26 mouse cellular contexts compared by ENCODE assay signal in genomic region chr2:113358009-113358408, GRCm38 (mm10). TPM values are rescaled to one million over a fixed set of nuclear protein-coding genes. Genes with fewer than 3 reads are reported as not detected.
DNase-seq lines count a peak whose midpoint lies in the region; ATAC-seq and TF ChIP-seq lines count a peak whose summit lies in the region.
"Had no signal": no experiment of that assay in that cellular context is flagged by ENCODE, and none has a peak within 500 bp of the region (broad histone marks: within the 10 kb centered on the region; RNA-seq: fewer than 3 reads in every experiment).

No protein-coding gene starts in this region.

- H3K36me3 ChIP-seq in heart, embryonic 13.5 days, result no peaks in the 10 kb centered on the region
- H3K36me3 ChIP-seq in midbrain, embryonic 11.5 days (ENCODE audit: control insufficient read depth, insufficient read depth, low read length), result no peaks in the 10 kb centered on the region
- H3K36me3 ChIP-seq: embryonic facial prominence, embryonic 12.5 days; heart, embryonic 15.5 days; hindbrain, embryonic 15.5 days; limb, embryonic 12.5 days; liver, embryonic 12.5 days; stomach, embryonic 15.5 days had no signal

- TF ChIP-seq CTCF in embryonic fibroblast, embryonic 13.5 days (IDR thresholded peaks at IDR 0.05; ENCODE audit: borderline replicate concordance, insufficient read depth, low read length), result no peak

- no peak for TF ChIP-seq POLR2A in embryonic fibroblast, embryonic 13.5 days (IDR thresholded peaks at IDR 0.05; ENCODE audit: low read depth, low read length)

- no peak overlapping the region for H3K4me2 ChIP-seq in heart, embryonic 13.5 days
- no peak overlapping the region for H3K4me2 ChIP-seq in midbrain, embryonic 11.5 days
- H3K4me2 ChIP-seq: embryonic facial prominence, embryonic 12.5 days; heart, embryonic 15.5 days; hindbrain, embryonic 15.5 days; limb, embryonic 12.5 days; liver, embryonic 12.5 days; stomach, embryonic 15.5 days had no signal

- no peak for DNase-seq in heart, adult 11 months
- peak; percentile 24 for DNase-seq in retina, postnatal 1 day
- DNase-seq in retina, embryonic 14.5 days (ENCODE audit: low spot score), result no peak
- DNase-seq in right cerebral cortex, adult 2 months (ENCODE audit: low spot score in 2 of 2), result no peak
- DNase-seq in cerebellum, postnatal 25 days, result no peak
- no peak for DNase-seq in midbrain, embryonic 11.5 days (ENCODE audit: low spot score, missing footprints)
- DNase-seq: adrenal gland, postnatal 25 days; cerebellum, adult 11 months; cerebellum, postnatal 10 days; gastrocnemius, postnatal 25 days; heart, postnatal 4 days; kidney, postnatal 10 days; lung, adult 18-20 months; lung, postnatal 14 days; midbrain, embryonic 14.5 days; right cerebral cortex, postnatal 4 days; thymus, postnatal 25 days had no signal

- H3K4me1 ChIP-seq in heart, embryonic 13.5 days, result peaks cover 14% of the 10 kb centered on the region; the same call in 1 of the 2 replicates
- H3K4me1 ChIP-seq in embryonic fibroblast, embryonic 13.5 days (ENCODE audit: control insufficient read depth, insufficient read depth, low read length), result peaks cover 7% of the 10 kb centered on the region; the same call in 1 of the 2 replicates
- no peaks in the 10 kb centered on the region for H3K4me1 ChIP-seq in midbrain, embryonic 11.5 days (ENCODE audit: control insufficient read depth, insufficient read depth, low read length)
- H3K4me1 ChIP-seq: embryonic facial prominence, embryonic 12.5 days; hindbrain, embryonic 15.5 days; limb, embryonic 12.5 days; liver, embryonic 12.5 days; stomach, embryonic 15.5 days had no signal

- H3K9me3 ChIP-seq in heart, embryonic 13.5 days, result no peaks in the 10 kb centered on the region
- H3K9me3 ChIP-seq in midbrain, embryonic 11.5 days (ENCODE audit: control insufficient read depth, low read length), result no peaks in the 10 kb centered on the region
- H3K9me3 ChIP-seq: embryonic facial prominence, embryonic 12.5 days; heart, embryonic 15.5 days; hindbrain, embryonic 15.5 days; limb, embryonic 12.5 days; liver, embryonic 12.5 days; stomach, embryonic 15.5 days had no signal

- ATAC-seq in heart, embryonic 13.5 days (ENCODE audit: extremely low read depth, insufficient number of reproducible peaks, low FRiP score, low TSS enrichment), result no peak
- ATAC-seq in midbrain, embryonic 11.5 days (ENCODE audit: low FRiP score), result no peak
- ATAC-seq: forebrain, embryonic 16.5 days; liver, embryonic 12.5 days had no signal

- no peak overlapping the region for H3K9ac ChIP-seq in heart, embryonic 13.5 days
- no peak overlapping the region for H3K9ac ChIP-seq in midbrain, embryonic 11.5 days (ENCODE audit: low read length)
- H3K9ac ChIP-seq: embryonic facial prominence, embryonic 12.5 days; heart, embryonic 15.5 days; hindbrain, embryonic 15.5 days; limb, embryonic 12.5 days; liver, embryonic 12.5 days; stomach, embryonic 15.5 days had no signal

- no peak overlapping the region for H3K4me3 ChIP-seq in heart, embryonic 13.5 days
- H3K4me3 ChIP-seq in embryonic fibroblast, embryonic 13.5 days (ENCODE audit: insufficient read depth, low read length), result no peak overlapping the region
- no peak overlapping the region for H3K4me3 ChIP-seq in midbrain, embryonic 11.5 days (ENCODE audit: low read depth, low read length)
- H3K4me3 ChIP-seq: embryonic facial prominence, embryonic 12.5 days; heart, embryonic 15.5 days; hindbrain, embryonic 15.5 days; limb, embryonic 12.5 days; liver, embryonic 12.5 days; stomach, embryonic 15.5 days had no signal

- WGBS in heart, embryonic 13.5 days, result 28% methylated on average over 2 of the region's 2 CpGs
- 65% methylated on average over 2 of the region's 2 CpGs for WGBS in midbrain, embryonic 11.5 days

- no peaks in the 10 kb centered on the region for H3K27me3 ChIP-seq in heart, embryonic 13.5 days (replicated peaks)
- no peaks in the 10 kb centered on the region for H3K27me3 ChIP-seq in midbrain, embryonic 11.5 days (ENCODE audit: control insufficient read depth, insufficient read depth, low read length)
- H3K27me3 ChIP-seq: embryonic facial prominence, embryonic 12.5 days; heart, embryonic 15.5 days; hindbrain, embryonic 15.5 days; limb, embryonic 12.5 days; liver, embryonic 12.5 days; stomach, embryonic 15.5 days had no signal

- 0 out of 2 replicates have a peak overlapping the region, but pooled peaks have one; percentile 45 for H3K27ac ChIP-seq in heart, embryonic 13.5 days (replicated peaks)
- H3K27ac ChIP-seq in embryonic fibroblast, embryonic 13.5 days (ENCODE audit: insufficient read depth, low read length), result 0 out of 2 replicates have a peak overlapping the region, but pooled peaks have one; percentile 0
- H3K27ac ChIP-seq in midbrain, embryonic 11.5 days (ENCODE audit: low read depth, low read length), result no peak overlapping the region
- H3K27ac ChIP-seq: embryonic facial prominence, embryonic 12.5 days; heart, embryonic 15.5 days; hindbrain, embryonic 15.5 days; limb, embryonic 12.5 days; liver, embryonic 12.5 days; stomach, embryonic 15.5 days had no signal

RNA-seq across cellular contexts. Expression of gene Fmn1, which starts 30.5 kb away (rescaled TPM):
- polyA plus RNA-seq in heart, embryonic 13.5 days (2015; fragmentation: Nextera tagmentation; extraction: Ambion mirVana), result 1.8 and 2.1 TPM in 2 replicates
- polyA plus RNA-seq in embryonic fibroblast, embryonic 13.5 days (2011; ENCODE audit: insufficient read length, low read depth, missing spikeins), result 20.5 and 25.8 TPM in 2 replicates
- 0.51 and 0.66 TPM in 2 replicates for polyA plus RNA-seq in midbrain, embryonic 11.5 days (2014; fragmentation: Nextera tagmentation; extraction: Ambion mirVana)
